Mouse (Mus musculus) c-Kit-positive CD71-positive TER-119-positive erythroid progenitor cells, embryonic 14.5 days (primary cell): ENCODE results near the gene Smarcd1.

Experiments
- DNase-seq: peaks from one replicate; pipeline ENCODE4 v3.0.0-alpha.2; 2013; ENCODE audit warnings: low spot score

The Smarcd1 gene

GRCm38 (mm10) chr15:99701999-99702900 lies at the start of gene Smarcd1:
Smarcd1 (plus strand) TSS chr15:99702129.
- peak; percentile 90 for DNase-seq

GRCm38 (mm10) chr15:99653291-99653690 lies 48.6 kb upstream of the Smarcd1 start:
- DNase-seq, result no peak

- DNase-seq, result no peak
Observed at GRCm38 (mm10) chr15:99653876-99654275, 48.1 kb upstream of the Smarcd1 start.

- DNase-seq, result no peak
Observed at GRCm38 (mm10) chr15:99655956-99656355, 46.0 kb upstream of the Smarcd1 start.

- no peak for DNase-seq
Observed at GRCm38 (mm10) chr15:99658437-99658836, 43.5 kb upstream of the Smarcd1 start.

GRCm38 (mm10) chr15:99661121-99661830 lies 40.7 kb upstream of the Smarcd1 start:
- no peak for DNase-seq

GRCm38 (mm10) chr15:99662371-99662770 lies 39.6 kb upstream of the Smarcd1 start:
- DNase-seq, result no peak

GRCm38 (mm10) chr15:99663964-99664599 lies 37.8 kb upstream of the Smarcd1 start:
- no peak for DNase-seq

GRCm38 (mm10) chr15:99664600-99665451 lies 37.1 kb upstream of the Smarcd1 start:
- DNase-seq, result peak; percentile 82

- DNase-seq, result no peak
Observed at GRCm38 (mm10) chr15:99667544-99667943, 34.4 kb upstream of the Smarcd1 start.

- peak; percentile 52 for DNase-seq
Observed at GRCm38 (mm10) chr15:99668881-99669280, 33.0 kb upstream of the Smarcd1 start.

GRCm38 (mm10) chr15:99669392-99669791 lies 32.5 kb upstream of the Smarcd1 start:
- no peak for DNase-seq

- no peak for DNase-seq
Observed at GRCm38 (mm10) chr15:99670154-99670821, 31.6 kb upstream of the Smarcd1 start, which contains the start of gene Asic1. Asic1 (plus strand) TSS chr15:99670368.

GRCm38 (mm10) chr15:99670964-99671670 lies 30.8 kb upstream of the Smarcd1 start:
- DNase-seq, result no peak

GRCm38 (mm10) chr15:99671783-99672182 lies 30.1 kb upstream of the Smarcd1 start:
- DNase-seq, result no peak

GRCm38 (mm10) chr15:99674866-99675265 lies 27.1 kb upstream of the Smarcd1 start:
- no peak for DNase-seq

- no peak for DNase-seq
Observed at GRCm38 (mm10) chr15:99677089-99677488, 24.8 kb upstream of the Smarcd1 start.

GRCm38 (mm10) chr15:99678063-99678800 lies 23.7 kb upstream of the Smarcd1 start:
- DNase-seq, result peak; percentile 41

- DNase-seq, result no peak
Observed at GRCm38 (mm10) chr15:99679008-99679407, 22.9 kb upstream of the Smarcd1 start.

- peak; percentile 39 for DNase-seq
Observed at GRCm38 (mm10) chr15:99682880-99683279, 19.0 kb upstream of the Smarcd1 start.
